Mouse (Mus musculus) telencephalon, adult 2 months (tissue): Measurements from ENCODE around the gene 1700029I15Rik.

Experiments
- DNase-seq: peaks from one replicate; pipeline ENCODE4 v3.0.0-alpha.2; 2011; ENCODE audit warnings: low read depth, low spot score

1700029I15Rik gene

GRCm38 (mm10) chr2:92425366-92425765, 43.0 kb downstream of the 1700029I15Rik start:
- DNase-seq: no peak

- no peak for DNase-seq
Measured at GRCm38 (mm10) chr2:92426426-92426825, 44.1 kb downstream of the 1700029I15Rik start.

GRCm38 (mm10) chr2:92427882-92428281, 45.5 kb downstream of the 1700029I15Rik start:
- DNase-seq: peak; percentile 87

GRCm38 (mm10) chr2:92430089-92430488, 47.8 kb downstream of the 1700029I15Rik start:
- DNase-seq: no peak

DNA sequence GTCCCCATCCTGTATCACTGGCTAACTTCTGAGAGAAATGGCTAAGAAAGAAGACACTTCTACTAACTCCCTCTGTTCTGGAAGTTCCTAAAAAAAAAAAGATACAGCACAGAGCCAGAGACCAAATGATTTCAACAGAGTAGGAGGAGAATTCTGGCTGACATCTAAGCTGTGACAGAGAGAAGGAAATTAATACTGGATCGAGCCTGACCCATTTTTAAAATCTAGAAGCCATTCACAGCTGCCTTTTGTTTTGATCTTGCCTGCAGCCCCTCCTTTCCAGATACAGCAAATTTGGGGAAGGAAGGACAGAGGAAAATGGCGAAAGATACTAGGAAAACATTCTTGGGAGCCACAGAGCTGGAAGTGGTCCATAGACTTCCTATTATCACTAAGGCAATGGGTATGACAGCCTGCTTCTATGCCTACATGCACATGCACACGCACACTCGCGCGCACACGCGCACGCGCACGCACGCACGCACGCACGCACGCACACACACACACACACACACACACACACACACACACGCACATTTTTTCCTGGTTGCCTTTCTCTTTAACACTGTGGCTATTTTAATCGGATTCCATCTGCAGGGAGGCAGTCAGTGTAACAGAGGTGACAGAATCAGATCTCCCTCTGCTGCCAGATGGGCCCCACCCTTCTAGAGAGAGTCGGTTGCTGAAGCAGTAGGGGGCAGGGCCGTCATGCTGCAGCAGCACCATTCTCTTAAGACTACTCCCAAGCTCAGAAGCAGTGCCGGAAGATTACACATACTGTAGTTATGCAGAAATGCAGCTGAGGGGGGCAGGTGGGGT, 48.6 kb downstream of the 1700029I15Rik start:
- DNase-seq: peak; percentile 93

GRCm38 (mm10) chr2:92431611-92432179, 49.4 kb downstream of the 1700029I15Rik start:
- no peak for DNase-seq

DNA sequence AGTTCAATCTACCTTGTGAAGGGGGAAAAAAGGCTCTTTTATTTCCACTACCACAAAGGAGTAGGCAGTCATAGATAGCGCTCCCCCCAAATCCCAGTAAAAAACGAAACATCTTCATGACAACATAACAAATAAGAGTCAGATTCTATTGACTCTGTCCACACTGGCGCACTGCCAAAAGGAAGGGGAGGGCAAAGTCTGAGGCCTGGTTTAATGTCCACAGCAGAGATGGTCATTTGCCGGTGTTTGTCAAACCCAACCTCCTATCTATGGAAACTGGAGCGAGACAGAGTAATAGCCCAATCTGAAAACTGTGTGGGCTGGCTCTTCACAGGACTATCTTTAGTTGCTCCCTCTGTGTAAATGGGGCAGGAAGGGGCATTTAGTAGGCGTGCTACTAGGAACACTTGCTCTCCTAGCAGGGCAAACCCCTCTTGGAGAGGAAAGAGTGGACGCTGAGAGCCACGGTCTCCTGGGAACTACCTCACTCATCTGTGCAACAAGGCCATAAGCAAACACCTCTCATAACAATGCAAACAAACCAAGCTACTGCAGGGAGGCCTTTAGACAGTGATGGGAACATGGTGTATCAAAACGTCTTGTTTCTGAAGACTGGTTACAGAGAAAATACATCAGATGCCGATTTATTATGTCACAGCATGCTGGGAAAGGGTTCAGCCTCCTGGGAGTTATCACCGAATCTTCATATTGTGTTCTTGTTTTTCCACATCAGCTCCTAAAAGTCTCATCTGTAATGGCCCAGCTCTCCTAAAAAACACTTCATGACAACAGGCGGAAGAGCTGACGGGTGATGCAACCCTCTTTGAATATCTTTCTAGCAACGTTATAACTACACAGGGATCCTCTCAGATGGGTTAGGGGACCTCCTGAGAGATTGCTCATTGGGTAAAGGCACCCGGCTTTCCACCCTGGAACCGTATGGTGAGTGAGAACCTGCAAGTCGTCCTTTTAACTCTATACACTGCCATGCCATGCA, 50.3 kb downstream of the 1700029I15Rik start:
- DNase-seq: no peak

- DNase-seq: peak; percentile 99
Measured at GRCm38 (mm10) chr2:92433578-92434374, 51.4 kb downstream of the 1700029I15Rik start, which contains the start of gene Cry2. TSS of gene Cry2 (minus strand) at chr2:92434043.

DNA sequence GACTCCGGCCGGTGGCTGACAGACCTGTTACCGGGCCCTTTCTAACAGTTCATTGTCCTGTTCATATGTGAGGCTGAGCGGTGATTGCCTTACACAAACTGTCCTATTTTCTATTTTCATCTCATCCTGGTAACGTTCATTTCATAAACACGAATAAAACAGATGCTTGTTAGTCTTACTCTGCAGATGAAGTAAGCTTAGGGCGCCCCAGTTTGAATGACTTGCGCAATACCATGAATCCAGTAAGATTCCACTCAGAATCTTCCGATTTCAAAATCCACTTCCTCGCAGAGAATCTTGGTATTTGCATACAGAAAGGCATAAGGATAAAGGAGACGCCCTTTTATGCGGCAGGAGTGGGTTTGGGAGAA, 52.0 kb downstream of the 1700029I15Rik start:
- peak; percentile 78 for DNase-seq

DNA sequence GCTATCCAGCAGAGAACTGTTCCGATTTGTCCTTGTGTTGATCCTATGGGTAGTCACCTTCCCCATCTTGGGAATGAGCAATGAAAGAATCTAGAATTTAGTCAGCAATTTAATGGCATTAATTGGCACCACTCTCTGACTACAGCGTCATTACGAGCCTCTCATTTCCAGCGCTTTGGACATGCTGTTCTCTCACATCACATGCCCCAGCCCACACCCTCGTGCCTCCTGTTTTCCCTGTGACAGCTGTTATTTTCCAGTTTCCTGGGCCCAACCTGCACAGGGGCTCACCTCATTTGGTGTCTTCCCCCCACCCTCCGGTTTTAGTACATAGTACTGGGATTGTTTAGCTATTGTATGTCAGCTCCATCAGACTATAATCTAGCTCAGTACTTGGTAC, 52.7 kb downstream of the 1700029I15Rik start:
- DNase-seq: no peak
